Mouse (Mus musculus): ENCODE data around the gene Tnfrsf9.

GRCm38 (mm10) chr4:150882632-150883031, 31.7 kb upstream of the Tnfrsf9 start:
- TF ChIP-seq CTCF (IDR thresholded peaks at IDR 0.05; ENCODE audit: low read depth, low read length) (no peak), POLR2A (IDR thresholded peaks at IDR 0.05; ENCODE audit: extremely low read depth, insufficient read depth, low read length) (no peak)

All from liver, adult 2 months (tissue).